Mouse (Mus musculus): Measurements from ENCODE around the gene Adgrl3. TPM values are rescaled to one million over a fixed set of nuclear protein-coding genes. Genes with fewer than 3 reads are reported as not detected.

Adgrl3 gene
- polyA plus RNA-seq, 1 experiment from 2014 or later = 66.3 TPM

- Histone ChIP-seq H3K9ac (no peak overlapping the region), H3K27ac (no peak overlapping the region), H3K36me3 (no peaks in the 10 kb centered on the region), H3K9me3 (no peaks in the 10 kb centered on the region), H3K4me3 (no peak overlapping the region), H3K27me3 (no peaks in the 10 kb centered on the region), H3K4me1 (no peaks in the 10 kb centered on the region), H3K4me2 (replicated peaks) (no peak overlapping the region)
- no peak for ATAC-seq (ENCODE audit: low FRiP score, low read depth)
- WGBS = 91% methylated on average over 4 of the region's 4 CpGs
Measured at GRCm38 (mm10) chr5:81046128-81046527, 26.2 kb downstream of the Adgrl3 start.

GRCm38 (mm10) chr5:81054628-81055027, 34.7 kb downstream of the Adgrl3 start:
- Histone ChIP-seq H3K36me3 (no peaks in the 10 kb centered on the region), H3K9me3 (no peaks in the 10 kb centered on the region), H3K27ac (no peak overlapping the region), H3K4me1 (0 out of 2 replicates have a peak, but pooled peaks cover 8% of the 10 kb centered on the region), H3K4me2 (replicated peaks) (no peak overlapping the region), H3K9ac (no peak overlapping the region), H3K4me3 (no peak overlapping the region), H3K27me3 (no peaks in the 10 kb centered on the region)
- ATAC-seq (ENCODE audit: low FRiP score, low read depth) = no peak
- 83% methylated on average over 4 of the region's 4 CpGs for WGBS

DNA sequence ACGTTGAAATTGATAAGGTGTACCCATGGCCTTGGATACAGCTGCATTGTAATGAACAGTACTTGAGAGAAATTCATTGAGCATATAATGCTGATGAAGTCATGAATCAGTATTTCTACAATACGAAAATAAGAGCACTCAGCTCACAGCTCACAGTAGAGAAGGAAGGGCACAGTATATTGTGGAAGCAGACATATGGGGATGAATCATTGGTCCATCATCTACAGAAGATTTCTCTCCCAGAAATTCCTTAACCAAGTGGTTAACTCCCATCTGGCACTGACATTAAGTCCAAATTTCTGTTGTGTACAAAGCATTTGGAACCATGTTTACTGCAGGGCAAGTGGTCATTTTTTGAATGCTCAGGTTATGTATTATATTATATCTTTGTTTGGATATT, 35.3 kb downstream of the Adgrl3 start:
- ATAC-seq (ENCODE audit: low FRiP score, low read depth) = no peak

GRCm38 (mm10) chr5:81058122-81058521, 38.2 kb downstream of the Adgrl3 start:
- Histone ChIP-seq H3K9ac (no peak overlapping the region), H3K27ac (no peak overlapping the region), H3K9me3 (no peaks in the 10 kb centered on the region), H3K27me3 (no peaks in the 10 kb centered on the region), H3K36me3 (no peaks in the 10 kb centered on the region), H3K4me3 (no peak overlapping the region), H3K4me2 (replicated peaks) (no peak overlapping the region), H3K4me1 (0 out of 2 replicates have a peak, but pooled peaks cover 21% of the 10 kb centered on the region)
- ATAC-seq (ENCODE audit: low FRiP score, low read depth) = no peak
- 69% methylated on average over 2 of the region's 2 CpGs for WGBS

More for the DNA sequence above, 35.3 kb downstream of the Adgrl3 start:
- H3K4me3 ChIP-seq = no peak overlapping the region
- H3K9me3 ChIP-seq = no peaks in the 10 kb centered on the region
- H3K4me1 ChIP-seq = 0 out of 2 replicates have a peak, but pooled peaks cover 8% of the 10 kb centered on the region
- no peak overlapping the region for H3K27ac ChIP-seq
- 78% methylated on average over 2 of the region's 2 CpGs for WGBS
- H3K4me2 ChIP-seq (replicated peaks) = no peak overlapping the region
- H3K27me3 ChIP-seq = no peaks in the 10 kb centered on the region
- no peaks in the 10 kb centered on the region for H3K36me3 ChIP-seq
- no peak overlapping the region for H3K9ac ChIP-seq

DNA sequence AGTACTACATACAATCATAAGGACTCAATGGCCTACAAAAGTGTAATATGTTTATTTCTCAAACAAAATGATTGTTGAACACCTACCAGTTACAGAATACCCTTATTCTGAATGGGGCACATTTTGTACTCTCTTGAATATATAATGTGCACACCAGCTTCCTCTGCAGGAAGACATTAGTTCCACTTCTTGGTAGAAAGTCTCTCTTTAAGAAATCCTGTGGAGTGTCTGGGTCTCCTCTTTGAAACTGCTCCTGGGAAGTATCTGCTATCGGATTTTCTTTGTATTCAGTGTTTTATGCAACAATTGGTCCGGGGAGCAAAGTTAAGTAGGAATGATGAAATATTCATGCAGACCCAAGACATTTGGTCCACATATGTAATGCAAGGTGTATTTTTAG, 41.0 kb downstream of the Adgrl3 start:
- no peak overlapping the region for H3K27ac ChIP-seq
- no peak overlapping the region for H3K4me3 ChIP-seq
- WGBS = 61% methylated on average over 2 of the region's 2 CpGs
- no peak overlapping the region for H3K4me2 ChIP-seq (replicated peaks)
- 0 out of 2 replicates have a peak, but pooled peaks cover 18% of the 10 kb centered on the region for H3K4me1 ChIP-seq
- ATAC-seq (ENCODE audit: low FRiP score, low read depth) = no peak
- H3K36me3 ChIP-seq = no peaks in the 10 kb centered on the region
- no peaks in the 10 kb centered on the region for H3K27me3 ChIP-seq
- H3K9ac ChIP-seq = no peak overlapping the region
- no peaks in the 10 kb centered on the region for H3K9me3 ChIP-seq

DNA sequence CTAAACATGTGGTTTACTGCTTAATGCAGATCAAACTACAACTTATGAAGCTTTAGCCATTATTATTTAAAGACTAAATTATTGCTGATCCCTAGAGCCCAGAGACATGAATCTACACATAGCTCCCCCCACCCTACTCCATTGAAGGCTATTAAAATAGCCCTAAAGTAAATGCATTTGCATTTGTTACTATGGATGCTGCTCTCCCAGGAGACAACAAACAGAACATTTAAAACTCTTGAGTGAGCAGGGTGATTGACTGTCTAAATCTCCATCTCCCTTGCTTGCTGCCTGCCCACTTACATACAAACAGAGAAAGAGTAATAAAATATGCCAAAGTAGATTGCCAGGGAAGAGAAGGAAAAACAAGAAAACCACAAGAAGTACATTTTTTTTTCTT, 41.4 kb downstream of the Adgrl3 start:
- Histone ChIP-seq H3K4me1 (0 out of 2 replicates have a peak, but pooled peaks cover 18% of the 10 kb centered on the region), H3K36me3 (no peaks in the 10 kb centered on the region), H3K4me2 (replicated peaks) (no peak overlapping the region), H3K9ac (no peak overlapping the region), H3K27ac (no peak overlapping the region), H3K27me3 (no peaks in the 10 kb centered on the region), H3K4me3 (no peak overlapping the region), H3K9me3 (no peaks in the 10 kb centered on the region)
- no peak for ATAC-seq (ENCODE audit: low FRiP score, low read depth)

DNA sequence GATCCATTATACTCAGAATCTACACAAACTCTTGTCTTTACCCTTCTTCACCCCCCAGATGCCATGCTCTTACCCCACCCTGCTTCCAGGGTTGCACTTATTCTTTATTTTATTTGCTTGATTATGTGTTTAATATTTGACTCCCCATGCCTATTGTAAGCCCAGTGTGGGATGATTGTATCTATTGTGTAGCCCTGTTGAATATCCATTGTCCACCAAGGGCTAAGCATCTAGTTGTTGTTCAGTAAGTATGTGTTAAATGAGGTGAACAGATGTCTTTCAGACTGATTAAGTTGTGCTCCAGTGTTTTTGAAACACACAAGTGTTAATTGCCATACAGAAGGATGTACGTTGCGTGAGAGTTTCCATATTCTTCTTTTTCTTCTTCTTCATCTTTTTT, 44.1 kb downstream of the Adgrl3 start:
- no peak overlapping the region for H3K4me3 ChIP-seq
- H3K4me1 ChIP-seq = peaks cover 24% of the 10 kb centered on the region
- H3K9me3 ChIP-seq = no peaks in the 10 kb centered on the region
- no peaks in the 10 kb centered on the region for H3K36me3 ChIP-seq
- WGBS = 93% methylated on average over 2 of the region's 2 CpGs
- H3K4me2 ChIP-seq (replicated peaks) = no peak overlapping the region
- ATAC-seq (ENCODE audit: low FRiP score, low read depth) = no peak
- no peak overlapping the region for H3K9ac ChIP-seq
- H3K27ac ChIP-seq = no peak overlapping the region
- no peaks in the 10 kb centered on the region for H3K27me3 ChIP-seq

DNA sequence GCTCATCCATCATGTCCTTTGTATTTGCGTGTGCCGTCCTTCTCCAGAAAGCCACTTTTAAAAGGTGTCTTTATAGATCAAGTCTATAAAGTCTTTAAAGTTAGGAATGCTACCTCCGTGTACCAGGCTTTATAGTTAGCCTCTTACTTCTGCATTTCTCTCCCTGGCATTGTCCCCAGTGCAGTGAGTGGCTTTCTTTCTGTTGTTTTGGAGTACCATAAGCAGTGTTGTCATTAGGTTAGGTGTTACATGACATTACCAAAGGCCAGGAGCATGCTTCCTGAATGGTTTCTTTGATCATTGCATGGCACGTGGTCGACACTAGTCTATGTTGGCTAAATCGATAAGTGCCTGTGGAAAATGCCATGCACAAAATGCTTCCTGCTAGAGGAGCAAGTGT, 48.2 kb downstream of the Adgrl3 start:
- 34% methylated on average over 6 of the region's 6 CpGs for WGBS
- H3K9ac ChIP-seq = no peak overlapping the region
- no peaks in the 10 kb centered on the region for H3K27me3 ChIP-seq
- H3K4me1 ChIP-seq = peaks cover 11% of the 10 kb centered on the region
- H3K4me2 ChIP-seq (replicated peaks) = no peak overlapping the region
- H3K4me3 ChIP-seq = no peak overlapping the region
- 0 out of 2 replicates have a peak, but pooled peaks cover 3% of the 10 kb centered on the region for H3K36me3 ChIP-seq
- H3K27ac ChIP-seq = no peak overlapping the region
- ATAC-seq (ENCODE audit: low FRiP score, low read depth) = no peak
- no peaks in the 10 kb centered on the region for H3K9me3 ChIP-seq

DNA sequence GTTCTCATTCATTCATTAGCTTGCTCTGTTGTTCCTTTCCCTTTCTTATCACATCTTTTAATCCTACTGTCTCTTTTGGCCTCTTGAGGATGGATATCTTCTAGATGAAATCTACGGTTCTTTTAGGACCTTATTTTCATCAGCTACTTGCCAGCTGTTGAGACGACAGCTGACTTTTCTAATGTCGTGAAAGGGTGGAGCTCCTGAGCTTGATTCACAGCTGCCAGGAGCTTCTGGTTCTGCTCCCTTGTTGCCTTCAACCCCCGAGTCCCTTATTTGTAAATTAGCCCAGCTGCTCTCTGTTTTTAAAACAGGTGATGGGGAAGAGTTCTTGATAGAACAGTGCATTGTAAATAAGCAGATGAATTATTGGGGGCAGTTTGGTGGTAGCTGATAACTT, 48.9 kb downstream of the Adgrl3 start:
- no peak overlapping the region for H3K9ac ChIP-seq
- 0 out of 2 replicates have a peak, but pooled peaks cover 4% of the 10 kb centered on the region for H3K36me3 ChIP-seq
- 27% methylated on average over 4 of the region's 4 CpGs for WGBS
- no peaks in the 10 kb centered on the region for H3K27me3 ChIP-seq
- no peak overlapping the region for H3K4me3 ChIP-seq
- no peak overlapping the region for H3K27ac ChIP-seq
- H3K9me3 ChIP-seq = no peaks in the 10 kb centered on the region
- ATAC-seq (ENCODE audit: low FRiP score, low read depth) = no peak
- H3K4me2 ChIP-seq (replicated peaks) = no peak overlapping the region
- H3K4me1 ChIP-seq = peaks cover 16% of the 10 kb centered on the region

DNA sequence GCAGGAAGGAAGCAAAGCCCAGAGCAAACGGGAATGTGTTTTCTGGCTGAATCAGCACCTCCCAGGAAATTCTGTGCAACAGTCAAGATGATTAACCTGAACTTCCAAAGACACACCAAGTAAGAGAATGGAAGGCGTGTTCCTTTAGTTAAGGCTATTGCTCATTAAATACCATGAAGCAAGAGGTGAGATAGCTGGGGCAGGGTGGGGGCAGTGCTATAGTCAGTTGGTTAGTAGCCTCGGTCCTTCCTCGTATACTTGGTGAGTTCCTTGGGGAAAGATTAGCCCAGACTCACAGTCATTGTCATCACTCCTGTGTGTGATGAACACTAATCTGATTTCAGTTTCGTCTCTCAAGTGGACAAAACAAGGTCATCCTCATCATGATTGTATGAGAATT, 53.0 kb downstream of the Adgrl3 start:
- no peak overlapping the region for H3K9ac ChIP-seq
- H3K4me1 ChIP-seq = peaks cover 19% of the 10 kb centered on the region
- H3K27me3 ChIP-seq = no peaks in the 10 kb centered on the region
- H3K9me3 ChIP-seq = no peaks in the 10 kb centered on the region
- 0 out of 2 replicates have a peak, but pooled peaks cover 4% of the 10 kb centered on the region for H3K36me3 ChIP-seq
- no peak overlapping the region for H3K4me2 ChIP-seq (replicated peaks)
- ATAC-seq (ENCODE audit: low FRiP score, low read depth) = no peak
- WGBS = 79% methylated on average over 5 of the region's 5 CpGs
- H3K27ac ChIP-seq = no peak overlapping the region
- H3K4me3 ChIP-seq = no peak overlapping the region

DNA sequence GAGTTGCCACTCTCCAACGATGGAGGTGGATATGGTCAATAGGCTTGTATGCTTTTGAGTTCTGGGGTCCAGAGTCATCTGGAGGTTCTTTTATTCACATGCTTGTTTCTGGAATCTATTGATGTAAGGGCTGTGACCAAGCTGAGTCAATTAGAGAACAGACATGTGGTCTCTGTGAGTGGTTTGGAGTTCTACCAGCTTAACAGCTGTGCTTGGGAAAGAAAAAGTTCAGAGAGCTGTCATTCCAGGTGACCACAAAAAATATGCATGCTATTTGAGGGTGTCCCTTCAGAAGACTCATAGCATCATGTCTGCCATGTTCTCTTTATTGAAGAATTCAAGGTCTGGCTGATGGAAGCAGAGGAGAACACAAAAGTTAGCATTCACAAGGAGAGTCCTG, 53.9 kb downstream of the Adgrl3 start:
- 59% methylated on average over 1 of the region's 1 CpGs for WGBS
- peaks cover 15% of the 10 kb centered on the region for H3K4me1 ChIP-seq
- H3K4me3 ChIP-seq = no peak overlapping the region
- H3K27me3 ChIP-seq = no peaks in the 10 kb centered on the region
- H3K36me3 ChIP-seq = 0 out of 2 replicates have a peak, but pooled peaks cover 4% of the 10 kb centered on the region
- H3K9me3 ChIP-seq = no peaks in the 10 kb centered on the region
- no peak for ATAC-seq (ENCODE audit: low FRiP score, low read depth)
- H3K27ac ChIP-seq = no peak overlapping the region
- H3K4me2 ChIP-seq (replicated peaks) = no peak overlapping the region
- no peak overlapping the region for H3K9ac ChIP-seq

GRCm38 (mm10) chr5:81076377-81076776, 56.4 kb downstream of the Adgrl3 start:
- Histone ChIP-seq H3K27me3 (no peaks in the 10 kb centered on the region), H3K36me3 (0 out of 2 replicates have a peak, but pooled peaks cover 4% of the 10 kb centered on the region), H3K4me1 (peaks cover 15% of the 10 kb centered on the region), H3K9me3 (no peaks in the 10 kb centered on the region), H3K4me3 (no peak overlapping the region), H3K27ac (no peak overlapping the region), H3K9ac (no peak overlapping the region), H3K4me2 (replicated peaks) (no peak overlapping the region)
- WGBS = 71% methylated on average over 5 of the region's 5 CpGs
- no peak for ATAC-seq (ENCODE audit: low FRiP score, low read depth)

GRCm38 (mm10) chr5:81077031-81077430, 57.1 kb downstream of the Adgrl3 start:
- H3K36me3 ChIP-seq = 0 out of 2 replicates have a peak, but pooled peaks cover 4% of the 10 kb centered on the region
- no peak overlapping the region for H3K9ac ChIP-seq
- WGBS = 85% methylated on average over 7 of the region's 7 CpGs
- no peak overlapping the region for H3K4me2 ChIP-seq (replicated peaks)
- no peak for ATAC-seq (ENCODE audit: low FRiP score, low read depth)
- no peaks in the 10 kb centered on the region for H3K27me3 ChIP-seq
- H3K27ac ChIP-seq = no peak overlapping the region
- H3K9me3 ChIP-seq = no peaks in the 10 kb centered on the region
- H3K4me3 ChIP-seq = no peak overlapping the region
- peaks cover 15% of the 10 kb centered on the region for H3K4me1 ChIP-seq
